Mouse (Mus musculus): Measurements from ENCODE around the gene Vkorc1l1.

The Vkorc1l1 gene

DNA sequence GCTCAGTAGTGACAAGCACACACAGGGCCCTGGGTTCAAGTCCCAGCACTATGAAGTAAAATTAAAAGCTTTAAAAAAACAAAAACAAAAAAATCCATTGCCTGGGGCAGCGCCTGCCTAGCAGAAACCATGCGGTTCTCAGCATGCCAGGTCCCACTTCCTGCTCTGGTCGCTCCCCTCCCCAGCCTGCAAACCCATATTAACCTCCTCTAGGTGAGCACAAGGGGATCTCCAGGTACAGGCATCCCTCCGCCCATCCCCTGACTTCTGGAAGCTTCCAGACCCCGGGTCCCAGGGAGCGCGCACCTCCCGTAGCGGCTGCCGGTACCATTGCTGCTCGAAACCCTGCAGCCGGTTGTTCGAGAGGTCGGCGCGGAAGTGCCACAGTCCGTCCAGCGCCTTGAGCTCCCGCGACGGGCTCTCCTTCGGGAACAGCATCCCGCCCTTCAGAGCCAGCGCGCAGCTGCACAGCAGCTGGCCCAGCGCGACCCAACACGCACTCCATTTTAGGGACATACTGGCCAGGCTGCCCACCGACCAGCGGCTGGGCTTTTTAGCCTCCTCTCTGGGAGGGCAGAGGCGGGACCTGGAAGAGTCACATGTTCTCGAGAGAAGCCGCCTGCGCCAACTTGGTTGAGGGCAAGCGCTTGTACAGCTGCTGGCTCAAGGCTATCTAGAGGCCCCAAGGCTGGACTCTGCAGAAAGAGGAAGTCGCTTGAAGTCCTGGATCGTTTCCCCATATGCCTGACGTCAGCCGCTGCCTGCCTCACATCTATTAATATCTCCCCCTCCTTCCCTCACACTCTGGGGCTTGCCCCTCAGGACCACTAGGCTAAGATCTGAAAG, 60.8 kb downstream of the Vkorc1l1 start, which contains the start of gene Gusb:
Gusb (minus strand) TSS at position 749 of the 846 bp plus-strand sequence.
- peak; percentile 90 to 91 for DNase-seq

DNA sequence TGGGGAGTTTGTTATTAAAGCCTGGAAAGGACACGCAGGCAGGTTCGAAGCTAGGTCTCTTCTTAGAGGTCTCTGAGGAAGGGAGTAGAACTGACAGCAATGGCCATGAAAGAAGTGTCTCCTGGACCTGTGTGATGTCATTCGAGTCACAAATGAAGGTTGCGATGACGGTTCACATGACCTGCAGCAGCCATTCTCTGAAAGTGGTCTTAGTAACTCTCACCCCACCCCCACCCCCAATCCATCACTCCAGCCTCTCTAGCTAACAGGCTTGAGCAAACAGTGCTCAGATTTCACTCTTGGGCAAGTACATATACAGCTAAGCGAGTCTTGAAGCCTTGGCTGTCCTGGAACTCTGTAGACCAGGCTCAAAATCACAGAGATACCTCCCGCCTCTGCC, 61.5 kb downstream of the Vkorc1l1 start:
- DNase-seq: peak in 1 of 2 experiments; percentile 6

DNA sequence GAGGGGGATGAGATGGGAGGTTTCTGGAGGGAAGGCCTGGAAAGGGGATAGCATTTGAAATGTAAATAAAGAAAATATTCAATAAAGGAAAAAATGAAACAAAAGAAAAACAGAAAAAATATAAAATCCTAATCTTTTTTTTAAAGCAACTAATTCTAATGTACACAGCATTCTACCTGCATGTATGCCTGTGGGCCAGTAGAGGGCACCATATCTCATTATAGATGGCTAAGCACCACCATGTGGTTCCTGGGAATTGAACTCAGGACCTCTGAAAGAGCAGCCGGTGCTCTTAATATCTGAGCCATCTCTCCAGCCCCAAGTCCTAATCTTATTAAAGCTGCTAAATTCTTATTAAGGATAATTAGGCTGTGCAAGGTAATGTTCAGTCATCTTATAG, 65.6 kb downstream of the Vkorc1l1 start:
- no peak for DNase-seq

DNA sequence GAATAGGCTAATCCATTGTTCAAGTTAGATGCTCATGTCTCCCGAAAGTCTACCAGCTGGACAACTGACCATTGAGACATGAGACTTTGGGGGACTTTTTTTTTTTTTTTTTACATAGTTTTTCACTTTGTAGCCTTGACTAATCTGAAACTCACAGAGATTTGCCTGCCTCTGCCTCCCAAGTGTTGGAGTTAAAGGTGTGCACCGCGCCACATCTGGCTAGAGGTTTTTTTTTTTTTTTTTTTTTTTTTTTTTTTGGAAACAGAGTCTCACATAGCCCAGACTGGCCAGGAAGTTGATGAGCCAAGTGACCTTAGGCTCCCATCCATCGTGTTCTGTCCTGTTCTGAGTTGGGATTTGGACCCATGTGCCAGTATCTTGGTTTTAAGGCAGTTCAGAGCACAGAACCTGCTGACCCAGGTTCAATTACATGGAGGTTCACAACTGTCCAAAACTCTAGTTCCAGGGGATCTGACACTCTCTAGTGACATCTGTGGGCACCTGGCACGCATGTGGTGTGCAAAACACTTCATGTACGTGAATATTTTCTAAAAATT, 66.3 kb downstream of the Vkorc1l1 start:
- DNase-seq: no peak

DNA sequence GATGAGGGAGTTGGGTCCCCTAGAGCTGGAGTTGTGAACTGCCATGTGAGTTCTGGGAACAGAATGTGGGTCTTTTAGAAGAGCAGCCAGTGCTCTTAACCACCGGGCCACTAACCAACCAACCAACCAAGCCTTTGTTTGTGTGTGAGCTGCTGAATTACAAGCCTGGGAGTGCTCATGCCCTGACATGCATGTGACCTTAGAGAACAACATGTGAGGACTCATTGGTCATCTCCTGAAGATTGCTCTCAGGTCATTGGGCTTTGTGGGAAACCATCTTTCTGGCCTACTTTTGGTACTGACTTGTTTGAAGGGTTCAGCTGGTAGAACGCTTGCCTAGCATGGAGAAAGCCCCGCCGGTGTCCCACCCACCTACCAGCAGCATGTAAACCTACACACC, 68.0 kb downstream of the Vkorc1l1 start:
- no peak for DNase-seq

DNA sequence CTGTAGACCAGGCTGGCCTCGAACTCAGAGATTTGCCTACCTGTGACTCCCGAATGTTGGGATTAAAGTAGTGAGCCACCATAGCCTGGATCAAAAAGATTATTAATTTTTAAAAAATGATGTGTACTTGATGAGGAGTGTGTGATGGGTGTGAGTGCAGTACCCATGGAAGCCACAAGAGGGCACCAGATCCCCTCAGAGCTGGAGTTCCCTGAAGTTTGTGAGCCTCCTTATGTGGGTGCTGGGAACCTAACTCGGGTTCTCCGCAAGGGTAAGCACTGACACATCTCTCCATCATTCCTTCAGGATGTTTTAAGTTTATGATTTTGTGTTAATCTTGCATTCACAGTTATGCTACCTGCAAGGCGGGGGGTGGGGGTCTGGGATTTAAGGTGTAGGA, 69.2 kb downstream of the Vkorc1l1 start:
- DNase-seq: no peak

DNA sequence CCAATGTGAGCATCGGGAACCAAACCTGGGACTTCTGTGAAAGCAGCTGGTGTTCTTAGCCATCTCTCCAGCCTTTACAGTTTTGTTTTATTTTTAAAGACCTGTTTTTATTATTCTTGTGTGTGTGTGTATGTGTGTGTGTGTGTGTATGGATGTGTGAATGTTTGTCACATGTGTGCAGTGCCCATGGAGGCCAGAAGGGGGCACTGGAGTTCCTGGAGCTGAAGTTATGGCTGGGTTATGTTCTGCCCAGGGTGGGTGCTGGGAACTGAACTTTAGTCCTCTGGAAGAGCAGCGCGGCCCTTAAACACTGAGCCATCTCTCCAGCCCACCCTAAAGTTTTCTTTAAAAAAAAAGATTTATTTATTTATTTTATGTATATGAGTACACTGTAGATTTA, 73.3 kb downstream of the Vkorc1l1 start:
- DNase-seq: no peak

DNA sequence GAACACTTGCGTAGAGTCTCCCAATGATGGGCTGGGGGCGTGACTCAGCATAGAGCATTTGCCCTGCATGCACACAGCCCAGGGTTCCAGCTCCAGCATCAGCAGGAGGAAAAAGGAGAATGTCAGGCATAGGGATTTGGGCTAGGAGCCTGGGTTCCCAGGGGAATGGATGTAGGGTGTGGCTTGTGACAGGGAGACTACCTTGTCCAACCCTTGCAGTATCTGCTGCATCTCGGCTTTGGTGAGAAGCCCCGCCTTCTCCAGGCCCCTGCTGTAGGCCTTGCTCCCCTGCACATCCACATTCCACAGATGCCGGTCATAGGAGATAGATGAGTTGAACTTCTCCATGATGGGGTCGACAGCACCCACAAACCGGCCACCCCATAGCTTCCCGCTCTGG, 77.7 kb downstream of the Vkorc1l1 start:
- no peak for DNase-seq

DNA sequence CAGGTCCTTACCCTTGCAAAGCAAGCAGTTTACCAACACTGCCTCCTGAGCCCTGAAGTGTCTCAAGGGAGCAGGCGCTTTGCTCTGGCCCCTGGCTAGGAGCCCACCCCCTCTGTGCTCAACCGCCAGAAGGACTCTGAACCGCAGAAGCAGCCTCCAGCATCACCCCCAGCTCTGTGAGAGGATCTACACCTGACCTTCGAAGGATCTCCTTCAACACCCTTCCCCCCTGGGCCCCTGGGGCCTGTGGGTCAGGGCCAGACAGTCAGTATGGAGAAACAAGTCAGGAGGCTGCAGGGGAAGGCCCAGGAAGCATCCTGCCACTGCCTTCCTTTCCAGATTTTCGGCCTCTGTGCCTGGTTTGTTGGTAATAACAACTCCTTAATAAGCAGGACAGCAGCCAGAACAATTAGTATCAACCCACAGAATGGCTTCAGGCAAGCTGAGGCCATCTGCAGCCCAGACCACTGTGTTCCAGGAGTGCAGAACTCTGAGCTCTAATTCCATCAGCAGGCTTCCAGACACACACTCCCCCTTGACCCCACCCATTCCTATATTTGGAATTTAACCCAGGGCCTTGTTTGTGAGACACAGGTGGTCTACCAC, 79.7 kb downstream of the Vkorc1l1 start:
- no peak for DNase-seq

DNA sequence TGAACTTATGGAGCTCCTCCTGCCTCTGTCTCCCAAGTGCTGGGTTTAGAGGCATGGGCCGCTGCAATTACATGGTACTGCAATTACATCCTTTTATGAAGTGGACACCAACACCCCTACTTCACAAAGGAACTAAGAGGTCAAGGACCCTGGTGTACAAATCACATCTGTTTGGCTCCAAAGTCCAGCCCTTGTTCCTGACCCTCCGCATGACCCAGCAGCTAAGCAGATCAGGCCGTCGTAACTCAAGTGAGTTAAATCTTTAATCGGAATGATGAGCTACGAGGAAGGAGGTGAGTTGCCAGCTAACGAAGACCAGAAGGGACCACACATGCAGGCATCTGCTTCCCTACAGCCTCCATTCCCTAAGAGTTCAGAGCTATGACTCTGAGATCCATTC, 80.6 kb downstream of the Vkorc1l1 start:
- no peak for DNase-seq

DNA sequence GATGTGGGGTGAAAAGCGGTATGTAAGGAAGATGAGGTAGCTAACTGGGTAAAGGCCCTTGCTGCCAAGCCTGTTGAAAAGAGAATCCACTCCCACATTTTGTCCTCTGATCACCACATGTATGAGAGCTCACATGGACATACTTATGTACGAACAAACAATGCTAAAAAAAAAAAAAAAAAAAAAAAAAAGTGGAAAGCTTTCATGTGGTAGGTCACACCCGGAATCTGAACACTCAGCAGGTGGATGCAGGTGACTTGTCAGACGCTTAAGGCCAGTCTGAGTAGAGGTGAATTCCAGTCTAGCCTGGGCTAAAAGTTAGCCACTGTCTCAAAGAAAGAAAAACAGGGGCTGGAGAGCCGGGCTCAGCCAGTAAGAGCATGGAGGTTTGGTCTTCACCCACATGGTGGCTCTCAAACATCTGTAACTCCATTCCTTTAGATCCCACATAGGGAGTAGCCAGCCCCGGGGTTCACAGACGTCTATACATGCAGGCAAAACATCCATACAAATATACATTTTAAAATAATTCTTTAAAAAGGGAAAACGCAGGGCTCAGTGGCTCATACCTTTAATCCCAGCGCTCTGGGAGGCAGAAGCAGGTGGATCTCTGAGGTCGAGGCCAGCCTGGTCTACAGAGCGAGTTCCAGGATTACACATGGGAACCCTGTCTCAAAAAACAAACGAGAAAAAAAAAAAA, 81.4 kb downstream of the Vkorc1l1 start:
- DNase-seq: no peak

DNA sequence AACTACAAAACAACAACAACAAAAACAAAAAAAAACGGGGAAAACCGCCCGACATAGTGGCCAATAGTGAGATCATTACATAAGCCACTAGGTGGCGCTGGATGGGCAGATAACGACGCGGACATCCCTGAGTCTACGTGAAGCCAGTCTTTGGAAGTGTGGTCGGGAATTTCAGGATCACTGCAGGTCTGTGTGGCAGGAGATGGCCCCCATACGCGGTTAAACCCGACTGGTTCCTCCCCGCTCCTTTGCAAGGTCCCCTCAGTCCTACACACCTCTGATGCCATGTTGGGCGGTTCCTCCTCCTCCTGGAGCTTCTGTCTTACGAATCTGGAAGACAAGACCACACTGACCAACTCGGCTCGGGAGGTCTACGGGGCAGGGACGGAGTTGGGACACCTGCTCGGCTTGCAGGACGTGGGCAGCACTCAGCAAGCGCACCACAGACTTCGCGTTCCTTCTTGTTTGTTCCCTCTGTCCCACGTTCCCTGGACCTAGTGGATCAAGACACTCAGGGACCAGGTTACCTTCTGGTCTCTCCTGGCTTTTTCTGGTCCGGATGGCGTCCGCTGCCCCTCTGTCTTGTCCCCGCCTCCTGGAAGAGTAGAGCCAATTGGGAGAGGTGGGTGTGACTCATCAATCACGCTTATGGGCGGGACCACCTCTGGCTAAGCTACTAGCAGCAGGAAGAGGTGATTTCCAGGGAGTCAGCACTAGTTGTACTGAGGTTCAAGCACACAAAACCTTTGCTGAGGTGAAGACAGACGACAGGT, 82.2 kb downstream of the Vkorc1l1 start:
- peak; percentile 94 to 96 for DNase-seq

DNA sequence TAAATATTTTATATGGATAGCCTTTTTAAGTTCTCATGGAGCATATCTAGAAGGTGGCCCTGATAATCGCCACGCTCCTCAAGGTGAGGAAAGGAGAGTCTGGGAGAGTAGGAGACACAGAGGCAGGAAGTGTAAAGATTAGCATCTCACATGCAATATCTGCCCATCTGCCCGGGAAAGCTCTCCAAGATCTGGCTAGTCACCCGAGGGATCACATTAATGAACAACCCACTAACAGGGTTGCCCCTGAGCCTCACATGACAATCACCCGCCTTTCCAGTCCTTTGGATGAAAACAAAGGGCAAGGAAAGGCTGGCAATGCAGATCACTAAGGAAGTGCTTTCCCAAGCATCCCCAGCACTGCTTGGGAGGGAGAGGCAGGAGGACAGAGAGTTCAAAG, 85.4 kb downstream of the Vkorc1l1 start:
- no peak for DNase-seq

DNA sequence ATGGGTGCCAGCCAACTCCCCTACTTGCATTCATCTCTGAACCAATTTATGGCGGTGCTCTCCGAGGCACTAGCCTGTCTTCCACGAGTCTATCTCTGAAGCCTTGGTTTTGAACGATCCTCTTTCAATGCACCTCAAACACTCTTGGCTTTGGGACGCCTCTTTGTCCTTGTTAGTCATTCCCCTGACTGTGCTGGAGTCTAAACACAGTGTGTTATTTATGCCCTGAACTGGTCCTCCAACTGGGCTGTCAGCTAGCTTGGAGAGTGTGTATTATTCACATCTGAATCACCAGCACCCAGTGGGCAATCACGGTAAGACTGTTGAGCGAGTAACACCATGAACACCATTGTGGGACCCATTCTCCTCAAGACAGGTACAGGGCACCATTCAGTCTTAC, 85.9 kb downstream of the Vkorc1l1 start:
- no peak for DNase-seq

DNA sequence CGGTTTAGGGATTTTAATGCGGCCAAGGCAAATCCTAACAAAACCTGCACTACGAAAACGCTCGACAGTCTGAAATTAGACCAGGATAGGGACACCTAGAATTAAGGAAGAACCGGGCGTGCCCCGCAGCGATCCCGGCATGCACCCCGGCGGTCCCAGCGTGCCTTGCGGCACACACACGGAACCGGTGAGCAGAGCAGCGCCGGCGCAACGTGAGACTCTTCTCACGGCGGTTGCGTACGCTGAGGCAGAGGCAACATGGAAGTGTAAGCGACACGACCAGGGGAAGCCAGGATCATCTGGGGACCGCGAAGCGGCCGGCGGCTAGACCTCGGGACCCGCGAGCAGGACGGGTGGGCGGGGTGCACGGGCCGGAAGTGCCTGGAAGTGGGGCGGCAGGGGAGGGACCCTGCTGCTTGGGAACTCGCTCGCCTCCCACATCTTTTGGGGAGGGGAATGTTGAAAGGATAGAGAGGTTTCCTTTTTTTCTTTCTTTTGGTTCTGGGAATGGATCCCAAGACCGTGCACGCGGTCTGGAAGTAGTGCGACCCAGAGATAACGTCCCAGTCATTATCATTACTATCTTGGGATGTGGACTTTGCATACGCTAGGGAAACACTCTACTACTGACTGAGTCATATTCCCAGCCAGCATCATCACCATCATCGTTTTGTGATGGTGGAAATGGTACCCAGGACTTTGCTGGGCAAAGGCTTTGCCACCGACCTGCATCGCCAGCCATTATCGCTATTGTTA, 87.5 kb downstream of the Vkorc1l1 start, which contains the start of the genes Asl and Crcp:
Asl (minus strand) TSS at position 106 of the 756 bp plus-strand sequence.
Crcp (plus strand) TSS at position 149 of the 756 bp plus-strand sequence.
- peak; percentile 86 to 89 for DNase-seq

DNA sequence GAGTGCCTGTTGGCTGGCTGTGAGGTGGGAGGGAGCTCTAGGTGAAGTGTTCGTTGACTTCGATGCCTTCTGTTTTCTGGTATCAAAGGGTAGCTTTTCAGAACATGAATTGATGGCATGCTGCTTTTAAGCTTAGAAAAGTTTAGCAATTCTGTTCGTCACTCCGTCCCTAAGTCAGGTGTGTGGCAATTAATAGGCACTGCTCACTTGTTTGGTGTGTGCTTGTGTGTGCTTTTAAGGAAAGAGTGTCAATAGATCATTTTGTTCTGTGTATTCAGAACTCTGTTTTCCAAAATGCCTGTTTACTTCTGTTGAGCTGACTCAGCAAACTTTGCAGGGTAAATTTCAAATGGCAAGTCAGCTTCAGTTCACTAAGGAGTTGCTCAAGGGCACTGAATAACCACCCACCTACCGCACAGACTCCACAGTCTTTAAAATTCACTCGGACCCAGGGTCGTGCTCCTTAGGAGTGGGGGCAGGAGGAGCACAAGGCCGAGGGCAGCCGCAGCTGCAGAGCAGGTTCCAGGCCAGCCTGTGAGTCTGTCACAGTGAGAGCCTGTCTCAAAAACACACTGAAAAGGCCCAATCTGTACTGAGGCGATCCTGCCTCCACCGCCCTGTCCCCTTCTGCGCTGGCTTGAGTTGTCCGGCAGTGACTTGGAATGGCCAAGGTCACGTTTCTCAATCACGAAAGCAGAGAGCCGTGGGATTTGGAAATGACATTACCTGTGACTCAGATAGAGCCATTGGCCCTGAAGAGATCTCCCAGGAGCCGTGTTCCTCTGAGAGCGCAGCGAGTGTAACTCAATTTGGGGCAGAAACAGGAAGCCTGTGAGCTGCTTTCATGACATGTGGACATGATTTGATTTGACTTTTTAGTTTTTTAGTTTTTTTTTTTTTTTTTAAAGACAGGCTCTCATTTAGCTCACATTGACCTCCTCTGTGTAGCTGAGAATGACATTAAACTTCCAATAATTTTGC, 89.9 kb downstream of the Vkorc1l1 start:
- peak in 1 of 2 experiments; percentile 48 for DNase-seq

DNA sequence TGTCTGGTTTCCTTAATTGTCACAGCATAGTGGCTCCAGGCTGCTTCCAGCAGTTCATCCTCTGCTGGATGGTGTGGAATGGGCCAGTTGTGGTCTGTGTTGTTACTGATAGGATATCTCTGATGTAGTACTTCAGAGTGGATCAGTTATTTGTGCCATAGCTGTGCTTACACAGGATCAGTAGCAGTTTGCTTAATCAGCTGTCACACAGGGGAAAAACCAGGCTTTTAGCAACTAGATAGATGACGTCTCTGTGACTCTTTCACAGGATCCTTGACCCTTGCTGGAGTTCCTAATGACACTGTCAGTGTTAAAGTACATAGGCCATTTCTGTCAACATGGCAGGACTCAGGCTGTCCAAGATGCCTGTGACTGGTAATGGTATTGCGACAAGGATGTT, 92.1 kb downstream of the Vkorc1l1 start:
- no peak for DNase-seq
